Mouse (Mus musculus) ES-Bruce4 (cell line): ENCODE data around the gene Pdzrn3. TPM values are rescaled to one million over a fixed set of nuclear protein-coding genes. Genes with fewer than 3 reads are reported as not detected.

ENCODE experiments used
- H3K27ac ChIP-seq: 2 replicates; pipeline ENCODE4 v1.5.1; 2012; ENCODE audit warnings: low read length, inconsistent platforms; ENCODE audit not compliant: insufficient read depth
- H3K27me3 ChIP-seq: 2 replicates; pipeline ENCODE4 v1.6.1; 2012; ENCODE audit warnings: mild to moderate bottlenecking, low read length, inconsistent platforms; ENCODE audit not compliant: control insufficient read depth, poor library complexity, insufficient read depth, severe bottlenecking
- H3K36me3 ChIP-seq: 2 replicates; pipeline ENCODE4 v1.6.1; 2012; ENCODE audit warnings: inconsistent platforms, mild to moderate bottlenecking, low read length, moderate library complexity; ENCODE audit not compliant: control insufficient read depth, poor library complexity, insufficient read depth, severe bottlenecking
- H3K4me1 ChIP-seq: one replicate; pipeline ENCODE4 v1.8.1; 2011; ENCODE audit warnings: low read length; ENCODE audit not compliant: control insufficient read depth, insufficient read depth
- H3K4me3 ChIP-seq: 2 replicates; pipeline ENCODE4 v1.5.1; 2011; ENCODE audit warnings: low read depth, mild to moderate bottlenecking, low read length
- H3K9ac ChIP-seq: 2 replicates; pipeline ENCODE4 v1.6.1; 2012; ENCODE audit warnings: low read depth, mild to moderate bottlenecking, inconsistent platforms; ENCODE audit not compliant: poor library complexity, severe bottlenecking
- H3K9me3 ChIP-seq: replicated peaks from 2 replicates; pipeline ENCODE4 v1.6.1; 2012; ENCODE audit warnings: mild to moderate bottlenecking, low read length, inconsistent platforms; ENCODE audit not compliant: control insufficient read depth, poor library complexity, insufficient read depth, severe bottlenecking
- CTCF ChIP-seq: IDR thresholded peaks from one replicate; pipeline ENCODE4 v1.8.1; 2011; ENCODE audit warnings: low read depth, low read length
- EP300 ChIP-seq: IDR thresholded peaks from 2 replicates; pipeline ENCODE4 v1.6.1; 2011; ENCODE audit warnings: low read depth, low read length; ENCODE audit not compliant: insufficient read depth
- POLR2A ChIP-seq: IDR thresholded peaks from one replicate; pipeline ENCODE4 v1.8.1; 2011; ENCODE audit warnings: low read length; ENCODE audit not compliant: insufficient read depth
- polyA plus RNA-seq: library from polyadenylated mRNA; stranded (reverse); fragments of >200 nt; gene quantifications from 2 replicates; pipeline ENCODE4 v1.2.4, GENCODE M21; 2011; ENCODE audit warnings: low read depth; ENCODE audit not compliant: missing spikeins, insufficient read depth, insufficient read length

Gene Pdzrn3
- polyA plus RNA-seq, 1 experiment, result 3.1 TPM

DNA sequence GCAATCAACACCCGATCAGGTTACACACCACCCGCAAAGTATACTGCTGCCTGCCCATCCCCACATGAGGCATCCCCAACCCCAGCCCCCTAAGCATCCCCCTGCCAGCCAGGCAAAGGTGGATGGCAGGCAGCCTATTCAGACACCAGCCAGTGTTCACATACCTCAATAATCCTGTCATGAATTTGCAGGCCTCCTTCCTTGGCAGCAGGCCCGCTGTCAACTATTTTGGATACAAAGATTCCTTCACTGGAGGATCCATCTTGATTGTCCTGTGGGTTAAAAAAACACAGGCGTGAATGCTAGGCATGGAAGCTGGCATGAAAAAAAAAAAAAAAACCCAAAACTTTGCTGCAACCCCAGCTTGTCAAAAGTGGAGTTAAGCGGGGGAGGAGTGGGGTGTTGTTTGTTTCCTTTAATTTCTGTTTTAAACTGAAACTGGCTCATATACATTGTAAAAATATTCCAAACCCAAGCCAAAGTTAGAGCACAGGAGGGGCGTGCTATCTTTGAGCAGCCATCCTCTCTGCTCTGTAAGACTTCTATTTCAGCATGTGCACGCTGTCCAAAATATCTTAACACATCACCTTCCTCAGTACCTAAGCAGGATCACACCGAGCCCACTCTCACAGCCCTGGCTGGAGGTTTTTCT, 23.3 kb downstream of the Pdzrn3 start:
- no peak overlapping the region for H3K4me3 ChIP-seq
- TF ChIP-seq POLR2A, result no peak
- TF ChIP-seq CTCF, result no peak
- no peak for TF ChIP-seq EP300
- H3K4me1 ChIP-seq, result no peaks in the 10 kb centered on the region
- H3K27me3 ChIP-seq, result no peaks in the 10 kb centered on the region
- no peak overlapping the region for H3K27ac ChIP-seq
- no peaks in the 10 kb centered on the region for H3K9me3 ChIP-seq
- no peak overlapping the region for H3K9ac ChIP-seq
- H3K36me3 ChIP-seq, result no peaks in the 10 kb centered on the region

- Histone ChIP-seq H3K4me3 (no peak overlapping the region), H3K36me3 (no peaks in the 10 kb centered on the region), H3K9ac (no peak overlapping the region), H3K27me3 (no peaks in the 10 kb centered on the region), H3K9me3 (no peaks in the 10 kb centered on the region), H3K4me1 (no peaks in the 10 kb centered on the region), H3K27ac (no peak overlapping the region)
- TF ChIP-seq CTCF (no peak), EP300 (no peak), POLR2A (no peak)
These were observed 24.0 kb downstream of the Pdzrn3 start for GRCm38 (mm10) chr6:101353701-101354100.

GRCm38 (mm10) chr6:101352626-101353025, 25.1 kb downstream of the Pdzrn3 start:
- Histone ChIP-seq H3K27ac (no peak overlapping the region), H3K27me3 (no peaks in the 10 kb centered on the region), H3K4me3 (no peak overlapping the region), H3K9ac (no peak overlapping the region), H3K4me1 (no peaks in the 10 kb centered on the region), H3K36me3 (no peaks in the 10 kb centered on the region), H3K9me3 (no peaks in the 10 kb centered on the region)
- TF ChIP-seq EP300 (no peak), CTCF (no peak)

GRCm38 (mm10) chr6:101351100-101351499, 26.6 kb downstream of the Pdzrn3 start:
- no peak overlapping the region for H3K9ac ChIP-seq
- no peaks in the 10 kb centered on the region for H3K4me1 ChIP-seq
- no peaks in the 10 kb centered on the region for H3K36me3 ChIP-seq
- H3K27ac ChIP-seq, result no peak overlapping the region
- no peaks in the 10 kb centered on the region for H3K27me3 ChIP-seq
- no peak overlapping the region for H3K4me3 ChIP-seq
- H3K9me3 ChIP-seq, result no peaks in the 10 kb centered on the region
- no peak for TF ChIP-seq EP300
- TF ChIP-seq CTCF, result no peak
- TF ChIP-seq POLR2A, result no peak

GRCm38 (mm10) chr6:101350414-101350973, 27.2 kb downstream of the Pdzrn3 start:
- Histone ChIP-seq H3K27me3 (no peaks in the 10 kb centered on the region), H3K9ac (no peak overlapping the region), H3K4me3 (no peak overlapping the region), H3K9me3 (no peaks in the 10 kb centered on the region), H3K4me1 (no peaks in the 10 kb centered on the region), H3K27ac (no peak overlapping the region), H3K36me3 (no peaks in the 10 kb centered on the region)
- TF ChIP-seq POLR2A, result no peak
- TF ChIP-seq EP300, result no peak
- TF ChIP-seq CTCF, result no peak

- H3K4me1 ChIP-seq, result no peaks in the 10 kb centered on the region
- no peak overlapping the region for H3K27ac ChIP-seq
- no peaks in the 10 kb centered on the region for H3K9me3 ChIP-seq
- no peaks in the 10 kb centered on the region for H3K27me3 ChIP-seq
- TF ChIP-seq EP300 (no peak), CTCF (no peak), POLR2A (no peak)
- H3K9ac ChIP-seq, result no peak overlapping the region
- no peaks in the 10 kb centered on the region for H3K36me3 ChIP-seq
- H3K4me3 ChIP-seq, result no peak overlapping the region
These were observed 29.2 kb downstream of the Pdzrn3 start for GRCm38 (mm10) chr6:101348496-101348895.
